Mouse (Mus musculus) stomach, embryonic 14.5 days (tissue): ENCODE data around the gene Gfm1. TPM values are rescaled to one million over a fixed set of nuclear protein-coding genes. Genes with fewer than 3 reads are reported as not detected.

Experiments
- ATAC-seq: fragments of 200-750 bp; cut with Nextera tagmentation; 2 replicates; pipeline ENCODE4 v1.8.0; 2017; ENCODE audit warnings: low read depth, moderate TSS enrichment; ENCODE audit not compliant: insufficient number of reproducible peaks, insufficient read depth, low FRiP score
- H3K27ac ChIP-seq: fragments of 300-500 bp; sonication (generic); 2 replicates; pipeline ENCODE4 v1.5.1; 2014; ENCODE audit warnings: mild to moderate bottlenecking, low read length, moderate library complexity, mixed read lengths
- H3K27me3 ChIP-seq: fragments of 300-500 bp; sonication (generic); 2 replicates; pipeline ENCODE4 v1.6.1; 2014; ENCODE audit warnings: low read length, control low read depth, mixed read lengths; ENCODE audit not compliant: control insufficient read depth, insufficient read depth
- H3K36me3 ChIP-seq: fragments of 300-500 bp; sonication (generic); 2 replicates; pipeline ENCODE4 v1.6.1; 2014; ENCODE audit warnings: mild to moderate bottlenecking, control low read depth, low read length, moderate library complexity, mixed read lengths; ENCODE audit not compliant: control insufficient read depth, insufficient read depth
- H3K4me1 ChIP-seq: fragments of 300-500 bp; sonication (generic); 2 replicates; pipeline ENCODE4 v1.6.1; 2014; ENCODE audit warnings: low read length, control low read depth, mixed read lengths; ENCODE audit not compliant: control insufficient read depth, insufficient read depth
- H3K4me2 ChIP-seq: fragments of 300-500 bp; sonication (generic); replicated peaks from 2 replicates; pipeline ENCODE4 v1.6.1; 2014; ENCODE audit warnings: low read depth, low read length, control low read depth
- H3K4me3 ChIP-seq: fragments of 300-500 bp; sonication (generic); 2 replicates; pipeline ENCODE4 v1.5.1; 2014; ENCODE audit warnings: low read depth, low read length, control low read depth
- H3K9ac ChIP-seq: fragments of 300-500 bp; sonication (generic); replicated peaks from 2 replicates; pipeline ENCODE4 v1.6.1; 2014; ENCODE audit warnings: low read depth, mild to moderate bottlenecking, control low read depth, low read length, moderate library complexity, mixed read lengths
- H3K9me3 ChIP-seq: fragments of 300-500 bp; sonication (generic); 2 replicates; pipeline ENCODE4 v1.6.1; 2016; ENCODE audit warnings: low read depth, low read length, control low read depth; ENCODE audit not compliant: control insufficient read depth
- WGBS: fragments of 180-500 bp; shearing (Covaris S2); extraction: QIAGEN DNeasy Blood & Tissue Kit; methylation state at CpG from one replicate; pipeline ENCODE4 v1.1.7; 2014; 5-methylcytosine and 5-hydroxymethylcytosine counted together
- polyA plus RNA-seq: library from polyadenylated mRNA; unstranded; fragments of >200 nt; fragmentation: Nextera tagmentation; extraction: Ambion mirVana; gene quantifications from 2 replicates; pipeline ENCODE4 v1.2.1, GENCODE M21; 2014

The Gfm1 gene
- polyA plus RNA-seq, 1 experiment from 2014 or later, result 40.2 TPM

- Histone ChIP-seq H3K27me3 (no peaks in the 10 kb centered on the region), H3K36me3 (peaks cover 25% of the 10 kb centered on the region), H3K9ac (peak overlapping the region; percentile 45), H3K9me3 (no peaks in the 10 kb centered on the region), H3K4me2 (peak overlapping the region; percentile 61), H3K4me3 (peak overlapping the region; percentile 62), H3K27ac (no peak overlapping the region), H3K4me1 (peaks cover 3% of the 10 kb centered on the region; the same call in 1 of the 2 replicates)
- no peak for ATAC-seq
- 40% methylated on average over 10 of the region's 10 CpGs for WGBS
These were observed 32.7 kb downstream of the Gfm1 start for GRCm38 (mm10) chr3:67462578-67462977.

- Histone ChIP-seq H3K4me2 (peak overlapping the region; percentile 61), H3K36me3 (peaks cover 25% of the 10 kb centered on the region), H3K4me1 (peaks cover 3% of the 10 kb centered on the region; the same call in 1 of the 2 replicates), H3K9me3 (no peaks in the 10 kb centered on the region), H3K27ac (peak overlapping the region; percentile 89), H3K4me3 (peak overlapping the region; percentile 62), H3K9ac (peak overlapping the region; percentile 45), H3K27me3 (no peaks in the 10 kb centered on the region)
- WGBS, result 1% methylated on average over 12 of the region's 12 CpGs
- no peak; the same call in 1 of the 2 replicates for ATAC-seq
These were observed 33.1 kb downstream of the Gfm1 start for GRCm38 (mm10) chr3:67463001-67463400.

GRCm38 (mm10) chr3:67463450-67464372 lies 33.8 kb downstream of the Gfm1 start, which contains the start of gene Lxn:
Gene Lxn, minus strand, starts transcription at chr3:67463926.
- WGBS, result 1% methylated on average over 43 of the region's 43 CpGs

GRCm38 (mm10) chr3:67466576-67466975 lies 36.7 kb downstream of the Gfm1 start:
- Histone ChIP-seq H3K4me1 (peaks cover 3% of the 10 kb centered on the region; the same call in 1 of the 2 replicates), H3K36me3 (peaks cover 11% of the 10 kb centered on the region; the same call in 1 of the 2 replicates), H3K4me3 (no peak overlapping the region), H3K9me3 (no peaks in the 10 kb centered on the region), H3K27me3 (no peaks in the 10 kb centered on the region), H3K4me2 (no peak overlapping the region), H3K9ac (no peak overlapping the region), H3K27ac (no peak overlapping the region)
- 95% methylated on average over 5 of the region's 5 CpGs for WGBS
- ATAC-seq, result no peak

More at GRCm38 (mm10) chr3:67463450-67464372, 33.8 kb downstream of the Gfm1 start, which contains the start of gene Lxn:
- H3K4me3 ChIP-seq, result peak within 1 kb of the TSS; percentile 62
- peaks cover 3% of the 10 kb centered on the region; the same call in 1 of the 2 replicates for H3K4me1 ChIP-seq
- peak; percentile 93 for ATAC-seq
- peaks cover 23% of the 10 kb centered on the region for H3K36me3 ChIP-seq
- H3K4me2 ChIP-seq, result peak within 1 kb of the TSS; percentile 61
- H3K9me3 ChIP-seq, result no peaks in the 10 kb centered on the region
- H3K27ac ChIP-seq, result peak within 1 kb of the TSS; percentile 89
- no peaks in the 10 kb centered on the region for H3K27me3 ChIP-seq
- peak within 1 kb of the TSS; percentile 45 for H3K9ac ChIP-seq

GRCm38 (mm10) chr3:67467281-67467680 lies 37.4 kb downstream of the Gfm1 start:
- no peak for ATAC-seq
- H3K4me3 ChIP-seq, result no peak overlapping the region
- H3K27me3 ChIP-seq, result no peaks in the 10 kb centered on the region
- H3K36me3 ChIP-seq, result peaks cover 11% of the 10 kb centered on the region; the same call in 1 of the 2 replicates
- H3K27ac ChIP-seq, result no peak overlapping the region
- no peak overlapping the region for H3K4me2 ChIP-seq
- 90% methylated on average over 2 of the region's 2 CpGs for WGBS
- H3K9ac ChIP-seq, result no peak overlapping the region
- H3K9me3 ChIP-seq, result no peaks in the 10 kb centered on the region
- peaks cover 3% of the 10 kb centered on the region; the same call in 1 of the 2 replicates for H3K4me1 ChIP-seq

GRCm38 (mm10) chr3:67471408-67472127 lies 41.7 kb downstream of the Gfm1 start:
- ATAC-seq, result no peak
- WGBS, result 78% methylated on average over 4 of the region's 4 CpGs
- no peak overlapping the region for H3K4me2 ChIP-seq
- no peak overlapping the region for H3K4me3 ChIP-seq
- no peaks in the 10 kb centered on the region for H3K27me3 ChIP-seq
- H3K27ac ChIP-seq, result no peak overlapping the region
- H3K9me3 ChIP-seq, result no peaks in the 10 kb centered on the region
- H3K36me3 ChIP-seq, result peaks cover 18% of the 10 kb centered on the region
- H3K9ac ChIP-seq, result no peak overlapping the region
- no peaks in the 10 kb centered on the region for H3K4me1 ChIP-seq

GRCm38 (mm10) chr3:67473438-67473837 lies 43.5 kb downstream of the Gfm1 start:
- Histone ChIP-seq H3K36me3 (peaks cover 13% of the 10 kb centered on the region), H3K4me3 (no peak overlapping the region), H3K4me1 (no peaks in the 10 kb centered on the region), H3K27me3 (no peaks in the 10 kb centered on the region), H3K9me3 (no peaks in the 10 kb centered on the region), H3K9ac (no peak overlapping the region), H3K27ac (no peak overlapping the region), H3K4me2 (no peak overlapping the region)
- WGBS, result 77% methylated on average over 6 of the region's 6 CpGs
- ATAC-seq, result no peak

- H3K27ac ChIP-seq, result no peak overlapping the region
These were observed 49.9 kb downstream of the Gfm1 start for GRCm38 (mm10) chr3:67479806-67480205.

More at GRCm38 (mm10) chr3:67479806-67480205, 49.9 kb downstream of the Gfm1 start:
- Histone ChIP-seq H3K9me3 (no peaks in the 10 kb centered on the region), H3K4me2 (no peak overlapping the region), H3K4me3 (no peak overlapping the region), H3K27me3 (no peaks in the 10 kb centered on the region), H3K4me1 (no peaks in the 10 kb centered on the region), H3K9ac (no peak overlapping the region), H3K36me3 (peaks cover 3% of the 10 kb centered on the region; the same call in 1 of the 2 replicates)
- ATAC-seq, result no peak
- 88% methylated on average over 11 of the region's 11 CpGs for WGBS
